Mouse (Mus musculus): ENCODE results near the gene Snrpc.

DNA sequence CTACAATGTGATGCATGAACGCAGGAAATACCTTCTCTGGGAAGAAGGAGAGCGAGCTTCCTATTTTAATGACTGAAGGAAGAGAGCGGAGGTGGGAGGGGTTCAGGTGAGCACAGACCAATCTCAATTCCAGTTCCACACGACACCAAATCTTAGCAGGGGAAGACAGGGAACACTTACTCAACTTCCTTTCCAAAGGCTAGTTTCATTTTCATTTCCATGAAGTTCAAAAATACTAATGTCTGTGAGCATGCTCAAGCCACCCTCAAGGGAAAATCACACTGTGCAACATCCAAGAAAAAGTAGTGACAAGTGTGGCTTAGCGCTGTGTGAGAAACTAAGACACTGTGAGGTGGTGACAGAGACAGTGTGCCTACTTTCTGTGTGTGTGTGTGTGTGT lies 47.9 kb upstream of the Snrpc start:
- TF ChIP-seq CTCF (IDR thresholded peaks at IDR 0.05; ENCODE audit: control insufficient read depth, insufficient read depth, insufficient replicate concordance, low read depth, low read length), result no peak
- TF ChIP-seq POLR2A (IDR thresholded peaks at IDR 0.05; ENCODE audit: control insufficient read depth, low read depth, low read length), result no peak

Measured in testis, adult 2 months (tissue).